Mouse (Mus musculus) liver, embryonic 15.5 days (tissue): ENCODE measurements around the gene Gm6096. TPM values are rescaled to one million over a fixed set of nuclear protein-coding genes. Genes with fewer than 3 reads are reported as not detected.

Source experiments
- ATAC-seq: fragments of 200-750 bp; cut with Nextera tagmentation; 2 replicates; pipeline ENCODE4 v1.8.0; 2017; ENCODE audit warnings: moderate number of reproducible peaks, mild to moderate bottlenecking, moderate library complexity; ENCODE audit not compliant: insufficient read depth
- H3K27ac ChIP-seq: fragments of 300-500 bp; sonication (generic); replicated peaks from 2 replicates; pipeline ENCODE4 v1.5.1; 2015; ENCODE audit warnings: mild to moderate bottlenecking, inconsistent platforms
- H3K27me3 ChIP-seq: fragments of 300-500 bp; sonication (generic); 2 replicates; pipeline ENCODE4 v1.6.1; 2015; ENCODE audit warnings: mild to moderate bottlenecking, inconsistent platforms
- H3K36me3 ChIP-seq: fragments of 300-500 bp; sonication (generic); replicated peaks from 2 replicates; pipeline ENCODE4 v1.6.1; 2015; ENCODE audit warnings: moderate library complexity, mild to moderate bottlenecking, inconsistent platforms
- H3K4me1 ChIP-seq: fragments of 300-500 bp; sonication (generic); replicated peaks from 2 replicates; pipeline ENCODE4 v1.6.1; 2015; ENCODE audit warnings: inconsistent platforms
- H3K4me2 ChIP-seq: fragments of 300-500 bp; sonication (generic); 2 replicates; pipeline ENCODE4 v1.6.1; 2015; ENCODE audit warnings: moderate library complexity, mild to moderate bottlenecking, inconsistent platforms
- H3K4me3 ChIP-seq: fragments of 300-500 bp; sonication (generic); replicated peaks from 2 replicates; pipeline ENCODE4 v1.5.1; 2015; ENCODE audit warnings: mild to moderate bottlenecking, inconsistent platforms
- H3K9ac ChIP-seq: fragments of 300-500 bp; sonication (generic); 2 replicates; pipeline ENCODE4 v1.6.1; 2015; ENCODE audit warnings: moderate library complexity, mild to moderate bottlenecking, inconsistent platforms
- H3K9me3 ChIP-seq: fragments of 300-500 bp; sonication (generic); replicated peaks from 2 replicates; pipeline ENCODE4 v1.6.1; 2016; ENCODE audit warnings: inconsistent platforms
- WGBS: fragments of 180-500 bp; shearing (Covaris S2); methylation state at CpG from one replicate; pipeline ENCODE4 v1.1.7; 2015; ENCODE audit warnings: mixed read lengths; ENCODE audit not compliant: insufficient replicate concordance; 5-methylcytosine and 5-hydroxymethylcytosine counted together
- polyA plus RNA-seq: library from polyadenylated mRNA; unstranded; fragments of >200 nt; fragmentation: Nextera tagmentation; extraction: Ambion mirVana; gene quantifications from 2 replicates; pipeline ENCODE4 v1.2.1, GENCODE M21; 2015

Gene Gm6096
- polyA plus RNA-seq, 1 experiment from 2014 or later: not detected

- Histone ChIP-seq H3K4me1 (peaks cover 19% of the 10 kb centered on the region), H3K4me3 (no peak overlapping the region), H3K4me2 (no peak overlapping the region), H3K27ac (no peak overlapping the region), H3K36me3 (peaks cover 5% of the 10 kb centered on the region; the same call in 1 of the 2 replicates), H3K9ac (no peak overlapping the region), H3K9me3 (no peaks in the 10 kb centered on the region), H3K27me3 (no peaks in the 10 kb centered on the region)
- no peak for ATAC-seq
- 91% methylated on average over 1 of the region's 1 CpGs for WGBS
These were observed 17.6 kb downstream of the Gm6096 start for GRCm38 (mm10) chr7:34268463-34268862.

- no peaks in the 10 kb centered on the region for H3K9me3 ChIP-seq
- no peak overlapping the region for H3K27ac ChIP-seq
- H3K4me3 ChIP-seq: no peak overlapping the region
- no peaks in the 10 kb centered on the region for H3K27me3 ChIP-seq
- no peak for ATAC-seq
- peaks cover 12% of the 10 kb centered on the region; the same call in 1 of the 2 replicates for H3K36me3 ChIP-seq
- H3K9ac ChIP-seq: no peak overlapping the region
- 51% methylated on average over 4 of the region's 4 CpGs for WGBS
- H3K4me1 ChIP-seq: 0 out of 2 replicates have a peak, but pooled peaks cover 2% of the 10 kb centered on the region
- H3K4me2 ChIP-seq: no peak overlapping the region
These were observed 21.6 kb downstream of the Gm6096 start for GRCm38 (mm10) chr7:34272465-34272864.

- no peak for ATAC-seq
These were observed 25.2 kb downstream of the Gm6096 start for GRCm38 (mm10) chr7:34276066-34276465.

GRCm38 (mm10) chr7:34277656-34278055 lies 26.8 kb downstream of the Gm6096 start:
- ATAC-seq: no peak
- Histone ChIP-seq H3K27ac (no peak overlapping the region), H3K4me1 (no peaks in the 10 kb centered on the region), H3K4me2 (no peak overlapping the region), H3K36me3 (peaks cover 21% of the 10 kb centered on the region; the same call in 1 of the 2 replicates), H3K9me3 (no peaks in the 10 kb centered on the region), H3K4me3 (no peak overlapping the region), H3K9ac (no peak overlapping the region), H3K27me3 (no peaks in the 10 kb centered on the region)
- WGBS: 83% methylated on average over 2 of the region's 2 CpGs

More at GRCm38 (mm10) chr7:34276066-34276465, 25.2 kb downstream of the Gm6096 start:
- Histone ChIP-seq H3K36me3 (peaks cover 23% of the 10 kb centered on the region; the same call in 1 of the 2 replicates), H3K4me3 (no peak overlapping the region), H3K27me3 (no peaks in the 10 kb centered on the region), H3K4me2 (no peak overlapping the region), H3K27ac (no peak overlapping the region), H3K9ac (no peak overlapping the region), H3K9me3 (no peaks in the 10 kb centered on the region), H3K4me1 (no peaks in the 10 kb centered on the region)
- 82% methylated on average over 3 of the region's 3 CpGs for WGBS

GRCm38 (mm10) chr7:34290450-34291151 lies 39.8 kb downstream of the Gm6096 start:
- H3K4me3 ChIP-seq: no peak overlapping the region
- ATAC-seq: no peak
- H3K4me1 ChIP-seq: peaks cover 11% of the 10 kb centered on the region

GRCm38 (mm10) chr7:34291265-34291664 lies 40.4 kb downstream of the Gm6096 start:
- Histone ChIP-seq H3K9me3 (no peaks in the 10 kb centered on the region), H3K4me3 (no peak overlapping the region), H3K27ac (no peak overlapping the region; the same call in 1 of the 2 replicates), H3K36me3 (no peaks in the 10 kb centered on the region), H3K9ac (no peak overlapping the region), H3K4me1 (peaks cover 11% of the 10 kb centered on the region), H3K27me3 (no peaks in the 10 kb centered on the region), H3K4me2 (no peak overlapping the region)
- no peak for ATAC-seq
- WGBS: 17% methylated on average over 1 of the region's 1 CpGs

More at GRCm38 (mm10) chr7:34290450-34291151, 39.8 kb downstream of the Gm6096 start:
- H3K4me2 ChIP-seq: no peak overlapping the region
- H3K9me3 ChIP-seq: no peaks in the 10 kb centered on the region
- no peaks in the 10 kb centered on the region for H3K27me3 ChIP-seq
- H3K27ac ChIP-seq: no peak overlapping the region; the same call in 1 of the 2 replicates
- peaks cover 3% of the 10 kb centered on the region for H3K36me3 ChIP-seq
- no peak overlapping the region for H3K9ac ChIP-seq

GRCm38 (mm10) chr7:34292633-34293032 lies 41.8 kb downstream of the Gm6096 start:
- no peak for ATAC-seq
- Histone ChIP-seq H3K36me3 (no peaks in the 10 kb centered on the region), H3K4me3 (no peak overlapping the region), H3K9ac (no peak overlapping the region), H3K27ac (no peak overlapping the region), H3K4me2 (no peak overlapping the region), H3K9me3 (no peaks in the 10 kb centered on the region), H3K27me3 (no peaks in the 10 kb centered on the region), H3K4me1 (peaks cover 11% of the 10 kb centered on the region)
- WGBS: 82% methylated on average over 2 of the region's 2 CpGs

- Histone ChIP-seq H3K27ac (no peak overlapping the region), H3K4me2 (no peak overlapping the region), H3K4me1 (peaks cover 4% of the 10 kb centered on the region), H3K9ac (no peak overlapping the region), H3K4me3 (no peak overlapping the region), H3K9me3 (no peaks in the 10 kb centered on the region), H3K27me3 (no peaks in the 10 kb centered on the region), H3K36me3 (no peaks in the 10 kb centered on the region)
- WGBS: 77% methylated on average over 3 of the region's 3 CpGs
- no peak for ATAC-seq
These were observed 45.3 kb downstream of the Gm6096 start for GRCm38 (mm10) chr7:34296124-34296523.

GRCm38 (mm10) chr7:34298818-34299217 lies 48.0 kb downstream of the Gm6096 start:
- no peak for ATAC-seq
- 92% methylated on average over 2 of the region's 2 CpGs for WGBS
- H3K4me2 ChIP-seq: no peak overlapping the region

More at GRCm38 (mm10) chr7:34298818-34299217, 48.0 kb downstream of the Gm6096 start:
- Histone ChIP-seq H3K9ac (no peak overlapping the region), H3K4me1 (peaks cover 14% of the 10 kb centered on the region), H3K4me3 (no peak overlapping the region), H3K9me3 (no peaks in the 10 kb centered on the region), H3K36me3 (no peaks in the 10 kb centered on the region), H3K27me3 (no peaks in the 10 kb centered on the region), H3K27ac (no peak overlapping the region)

Other genes with a start within 250 kb of the Gm6096 start
- gene Scgb2b27, start 237.1 kb upstream of the Gm6096 start, polyA plus RNA-seq: not detected in 2 replicates
- not detected in 2 replicates for gene Scgb1b27, start 229.6 kb upstream of the Gm6096 start, polyA plus RNA-seq
- gene Scgb1b30, start 155.6 kb upstream of the Gm6096 start, polyA plus RNA-seq: not detected in 2 replicates
- gene Wtip, start 117.8 kb upstream of the Gm6096 start, polyA plus RNA-seq: 0.33 and 0.76 TPM in 2 replicates
- gene Uba2, start 81.4 kb upstream of the Gm6096 start, polyA plus RNA-seq: 84.9 and 87.8 TPM in 2 replicates
- gene Pdcd2l, start 54.4 kb upstream of the Gm6096 start, polyA plus RNA-seq: 20.9 and 26.0 TPM in 2 replicates
- gene Gpi1, start 20.7 kb upstream of the Gm6096 start, polyA plus RNA-seq: 149 and 159 TPM in 2 replicates
- gene 4931406P16Rik, start 62.5 kb downstream of the Gm6096 start, polyA plus RNA-seq: 12.9 and 14.4 TPM in 2 replicates
- gene Lsm14a, start 142.3 kb downstream of the Gm6096 start, polyA plus RNA-seq: 41.3 and 41.6 TPM in 2 replicates